Mouse (Mus musculus) embryonic facial prominence, embryonic 11.5 days (tissue): ENCODE measurements around the gene Bsdc1. TPM values are rescaled to one million over a fixed set of nuclear protein-coding genes. Genes with fewer than 3 reads are reported as not detected.

ENCODE experiments used
- ATAC-seq: fragments of 200-750 bp; cut with Nextera tagmentation; replicated peaks from 2 replicates; pipeline ENCODE4 v1.8.0; 2017; ENCODE audit warnings: low read depth; ENCODE audit not compliant: insufficient number of reproducible peaks, low FRiP score, low TSS enrichment
- DNase-seq: peaks from one replicate; pipeline ENCODE4 v3.0.0-alpha.2; 2015; ENCODE audit warnings: low spot score
- H3K27ac ChIP-seq: fragments of 300-500 bp; sonication (generic); replicated peaks from 2 replicates; pipeline ENCODE4 v1.5.1; 2014; ENCODE audit warnings: mild to moderate bottlenecking, low read depth, low read length, control low read depth
- H3K27me3 ChIP-seq: fragments of 300-500 bp; sonication (generic); 2 replicates; pipeline ENCODE4 v1.6.1; 2014; ENCODE audit warnings: mild to moderate bottlenecking, low read length, moderate library complexity, mixed read lengths; ENCODE audit not compliant: control insufficient read depth, insufficient read depth
- H3K36me3 ChIP-seq: fragments of 300-500 bp; sonication (generic); replicated peaks from 2 replicates; pipeline ENCODE4 v1.6.1; 2014; ENCODE audit warnings: low read depth, mild to moderate bottlenecking, low read length, moderate library complexity, mixed read lengths; ENCODE audit not compliant: control insufficient read depth, insufficient read depth
- H3K4me1 ChIP-seq: fragments of 300-500 bp; sonication (generic); 2 replicates; pipeline ENCODE4 v1.6.1; 2014; ENCODE audit warnings: low read length, mixed read lengths; ENCODE audit not compliant: control insufficient read depth, insufficient read depth
- H3K4me2 ChIP-seq: fragments of 300-500 bp; sonication (generic); 2 replicates; pipeline ENCODE4 v1.6.1; 2014; ENCODE audit warnings: low read depth, mild to moderate bottlenecking, control low read depth, low read length, moderate library complexity
- H3K4me3 ChIP-seq: fragments of 300-500 bp; sonication (generic); 2 replicates; pipeline ENCODE4 v1.5.1; 2014; ENCODE audit warnings: low read depth, low read length, control low read depth
- H3K9ac ChIP-seq: fragments of 300-500 bp; sonication (generic); replicated peaks from 2 replicates; pipeline ENCODE4 v1.6.1; 2014; ENCODE audit warnings: mild to moderate bottlenecking, control low read depth, low read length
- H3K9me3 ChIP-seq: fragments of 300-500 bp; sonication (generic); replicated peaks from 2 replicates; pipeline ENCODE4 v1.6.1; 2016; ENCODE audit warnings: mild to moderate bottlenecking, low read length, inconsistent platforms, mixed read lengths; ENCODE audit not compliant: control insufficient read depth
- WGBS: fragments of 180-500 bp; shearing (Covaris S2); extraction: QIAGEN DNeasy Blood & Tissue Kit; methylation state at CpG from one replicate; pipeline ENCODE4 v1.1.7; 2014; 5-methylcytosine and 5-hydroxymethylcytosine counted together
- polyA plus RNA-seq: library from polyadenylated mRNA; unstranded; fragments of >200 nt; fragmentation: Nextera tagmentation; extraction: Ambion mirVana; gene quantifications from 2 replicates; pipeline ENCODE4 v1.2.1, GENCODE M21; 2014

Bsdc1 gene
- polyA plus RNA-seq, 1 experiment from 2014 or later = 21.2 TPM

DNA sequence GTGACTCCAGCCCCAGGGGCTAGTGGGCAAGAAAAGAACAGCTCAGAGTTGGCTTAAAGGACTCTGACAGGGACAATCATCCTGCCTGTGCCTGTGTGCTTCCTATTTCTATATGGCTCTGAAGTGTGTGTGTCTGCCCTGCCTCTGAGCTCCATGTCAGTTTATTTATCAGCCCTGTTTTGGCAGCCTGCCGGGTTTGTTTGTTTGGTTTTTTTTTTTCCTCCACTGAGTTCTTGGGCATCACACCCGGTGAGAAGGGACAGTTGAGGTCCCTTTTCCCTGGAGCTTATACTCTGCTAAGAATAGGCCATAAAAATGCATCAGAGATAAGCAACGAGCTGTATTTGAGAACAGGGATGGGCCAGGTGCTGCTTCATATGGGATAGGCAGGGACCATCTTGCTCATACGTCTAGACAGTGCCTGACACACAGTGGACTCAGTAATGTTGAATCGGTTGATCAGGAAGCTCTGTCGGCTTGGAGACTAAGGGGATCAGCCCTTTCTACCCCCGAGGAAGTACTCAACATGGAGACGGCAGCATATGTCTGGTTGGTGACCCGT is 41.0 kb downstream of the Bsdc1 start:
- ATAC-seq (no peak), DNase-seq (no peak)
- H3K4me1 ChIP-seq = no peaks in the 10 kb centered on the region
- H3K4me3 ChIP-seq = no peak overlapping the region
- no peaks in the 10 kb centered on the region for H3K27me3 ChIP-seq
- no peaks in the 10 kb centered on the region for H3K9me3 ChIP-seq
- 71% methylated on average over 9 of the region's 9 CpGs for WGBS
- H3K36me3 ChIP-seq = no peaks in the 10 kb centered on the region
- H3K4me2 ChIP-seq = no peak overlapping the region
- no peak overlapping the region for H3K9ac ChIP-seq
- H3K27ac ChIP-seq = no peak overlapping the region

DNA sequence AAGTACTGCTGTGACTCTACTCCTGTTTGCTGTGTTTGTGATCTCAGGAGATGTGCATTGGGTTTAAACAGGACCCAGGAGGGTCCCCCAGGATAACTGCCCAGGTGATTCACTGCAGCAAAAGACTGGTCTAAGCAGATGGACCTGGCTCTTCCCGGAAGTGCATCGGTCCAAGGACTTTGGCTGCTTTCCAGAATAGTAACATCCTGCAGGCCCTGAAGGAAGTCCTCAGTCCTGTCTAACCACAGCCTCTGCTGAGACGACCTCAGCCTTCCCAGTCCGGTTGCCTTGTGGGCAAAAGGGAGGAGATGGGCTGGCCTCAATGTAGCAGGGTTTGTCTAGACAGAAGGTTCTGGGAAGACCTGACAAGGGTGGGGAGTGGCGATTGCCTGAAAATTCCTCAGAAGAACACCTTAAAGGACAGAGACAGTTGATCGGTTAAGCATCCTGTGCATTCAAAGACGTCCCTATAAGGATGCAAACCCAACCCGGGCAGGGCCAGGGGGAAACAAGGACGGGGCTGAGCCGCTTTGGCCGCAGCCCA is 41.6 kb downstream of the Bsdc1 start:
- DNase-seq (no peak), ATAC-seq (no peak)
- no peaks in the 10 kb centered on the region for H3K36me3 ChIP-seq
- H3K9me3 ChIP-seq = no peaks in the 10 kb centered on the region
- WGBS = 69% methylated on average over 11 of the region's 11 CpGs
- no peak overlapping the region for H3K27ac ChIP-seq
- H3K27me3 ChIP-seq = no peaks in the 10 kb centered on the region
- H3K9ac ChIP-seq = no peak overlapping the region
- no peak overlapping the region for H3K4me3 ChIP-seq
- H3K4me2 ChIP-seq = no peak overlapping the region
- H3K4me1 ChIP-seq = no peaks in the 10 kb centered on the region

DNA sequence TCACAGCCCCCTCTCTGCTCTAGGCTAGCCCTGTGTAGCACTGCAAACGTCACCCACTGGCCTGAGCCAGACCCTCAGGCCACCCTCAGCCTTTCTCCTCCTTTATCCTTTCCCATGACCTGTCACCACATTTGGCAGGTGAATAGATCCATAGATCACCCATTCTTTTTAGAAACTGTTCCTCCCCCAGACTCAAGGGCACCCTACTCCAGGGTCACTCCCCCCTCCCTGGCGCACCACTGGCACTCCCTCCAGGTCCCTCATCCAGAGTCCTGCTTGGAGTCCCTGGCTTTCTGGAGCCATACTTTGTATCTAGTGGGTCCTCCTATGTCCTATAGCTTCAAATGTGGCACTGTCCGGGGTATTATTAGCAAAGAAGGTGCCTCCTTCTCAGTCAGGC is 44.1 kb downstream of the Bsdc1 start:
- DNase-seq (no peak), ATAC-seq (no peak)
- Histone ChIP-seq H3K9me3 (no peaks in the 10 kb centered on the region), H3K27me3 (no peaks in the 10 kb centered on the region), H3K4me1 (no peaks in the 10 kb centered on the region), H3K4me2 (no peak overlapping the region), H3K27ac (no peak overlapping the region), H3K4me3 (no peak overlapping the region), H3K36me3 (no peaks in the 10 kb centered on the region), H3K9ac (no peak overlapping the region)
- WGBS = 83% methylated on average over 3 of the region's 3 CpGs

DNA sequence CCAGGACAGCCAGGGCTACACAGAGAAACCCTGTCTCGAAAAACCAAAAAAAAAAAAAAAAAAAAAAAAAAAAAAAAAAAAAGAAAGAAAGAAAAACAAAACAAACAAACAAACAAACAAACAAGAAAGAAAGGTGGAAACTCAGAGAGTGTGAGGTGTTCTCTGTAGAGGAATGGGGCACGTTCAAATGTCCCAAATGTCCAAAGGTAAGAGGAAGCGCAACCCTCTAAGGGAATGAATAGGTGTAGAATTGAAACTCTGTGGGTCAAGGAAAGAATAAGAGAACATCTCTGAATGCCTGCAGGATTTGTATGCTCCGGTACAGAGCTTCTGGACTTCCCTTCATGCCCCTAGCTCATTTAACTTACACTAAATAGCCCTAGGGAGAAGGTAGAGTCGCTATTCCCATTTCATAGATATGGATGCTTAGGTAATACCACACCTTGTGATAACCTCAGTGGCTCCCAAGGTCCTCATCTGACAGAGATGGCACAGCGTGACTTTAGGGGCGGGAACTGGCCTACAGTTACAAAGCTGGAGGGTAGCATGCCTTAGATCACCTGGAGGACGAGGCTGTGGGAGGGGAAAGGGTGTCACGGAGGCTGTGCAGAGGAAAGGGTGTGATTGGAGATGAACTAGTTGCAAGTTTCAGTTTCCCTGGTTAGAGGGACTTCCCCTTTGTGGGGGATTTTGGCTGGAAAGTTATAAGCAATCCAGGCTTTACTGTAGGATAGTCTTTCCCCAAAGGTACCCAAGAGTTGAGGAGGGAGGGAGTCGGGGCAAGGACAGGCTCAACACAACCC is 46.3 kb downstream of the Bsdc1 start:
- Histone ChIP-seq H3K27ac (no peak overlapping the region), H3K4me2 (no peak overlapping the region), H3K27me3 (no peaks in the 10 kb centered on the region), H3K9me3 (no peaks in the 10 kb centered on the region), H3K9ac (no peak overlapping the region), H3K4me1 (no peaks in the 10 kb centered on the region), H3K4me3 (no peak overlapping the region), H3K36me3 (no peaks in the 10 kb centered on the region)
- 60% methylated on average over 9 of the region's 10 CpGs for WGBS
- ATAC-seq (no peak), DNase-seq (no peak)

DNA sequence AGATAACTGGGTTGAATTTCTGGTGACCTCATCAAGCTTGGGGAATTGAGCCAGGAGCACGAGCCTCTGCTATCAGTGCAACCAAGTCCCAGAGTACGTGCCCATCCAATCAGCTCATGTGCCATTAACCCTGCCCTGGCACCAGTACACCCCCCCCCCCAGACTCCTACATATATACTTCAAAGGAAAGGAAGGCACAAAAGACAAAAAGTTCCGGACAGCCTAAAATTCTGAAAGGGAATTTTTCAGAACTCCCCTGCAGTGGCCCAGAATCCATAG is 46.8 kb downstream of the Bsdc1 start:
- DNase-seq (no peak), ATAC-seq (no peak)
- no peaks in the 10 kb centered on the region for H3K9me3 ChIP-seq
- H3K27ac ChIP-seq = no peak overlapping the region
- H3K4me2 ChIP-seq = no peak overlapping the region
- no peaks in the 10 kb centered on the region for H3K36me3 ChIP-seq
- H3K27me3 ChIP-seq = no peaks in the 10 kb centered on the region
- H3K9ac ChIP-seq = no peak overlapping the region
- WGBS = 75% methylated on average over 3 of the region's 3 CpGs
- no peak overlapping the region for H3K4me3 ChIP-seq
- H3K4me1 ChIP-seq = no peaks in the 10 kb centered on the region; the same call in 1 of the 2 replicates

DNA sequence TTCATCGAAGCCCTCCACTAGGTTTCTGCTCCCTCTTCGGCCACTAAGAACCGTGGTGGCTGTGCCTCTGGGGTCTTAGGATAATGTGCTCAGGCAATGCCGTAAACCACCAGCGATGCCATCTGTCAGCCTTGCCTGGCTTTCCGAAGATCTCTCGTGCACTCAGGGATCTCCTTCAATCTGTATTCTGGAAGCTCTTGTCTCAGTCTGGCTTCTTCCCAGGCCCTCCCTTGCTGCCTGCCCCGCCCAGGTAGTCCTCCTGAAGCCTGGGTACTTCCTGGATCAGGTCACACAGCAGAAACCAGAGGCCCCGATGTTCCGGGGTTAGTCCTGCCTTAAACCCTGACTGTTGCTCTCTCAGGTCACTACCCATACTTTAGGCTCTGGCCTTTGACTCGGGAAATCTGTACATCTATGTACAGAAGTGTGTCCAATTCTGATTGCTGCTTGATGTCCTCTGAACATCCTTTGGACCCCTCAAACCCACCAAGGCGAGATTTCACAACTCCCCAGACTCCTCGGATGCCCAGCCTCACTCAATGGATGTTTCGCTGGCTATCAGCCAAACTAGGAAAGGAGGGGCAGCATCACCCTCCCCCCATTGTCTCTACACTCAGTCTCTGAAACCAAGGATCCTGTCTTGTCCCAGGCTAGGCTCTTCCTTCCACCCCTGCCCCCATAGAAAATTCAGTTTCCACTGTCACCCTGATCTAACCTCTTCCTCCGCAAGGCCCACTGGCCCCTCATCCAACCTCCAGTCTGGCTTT is 47.6 kb downstream of the Bsdc1 start:
- no peak overlapping the region for H3K27ac ChIP-seq
- WGBS = 70% methylated on average over 15 of the region's 15 CpGs

DNA sequence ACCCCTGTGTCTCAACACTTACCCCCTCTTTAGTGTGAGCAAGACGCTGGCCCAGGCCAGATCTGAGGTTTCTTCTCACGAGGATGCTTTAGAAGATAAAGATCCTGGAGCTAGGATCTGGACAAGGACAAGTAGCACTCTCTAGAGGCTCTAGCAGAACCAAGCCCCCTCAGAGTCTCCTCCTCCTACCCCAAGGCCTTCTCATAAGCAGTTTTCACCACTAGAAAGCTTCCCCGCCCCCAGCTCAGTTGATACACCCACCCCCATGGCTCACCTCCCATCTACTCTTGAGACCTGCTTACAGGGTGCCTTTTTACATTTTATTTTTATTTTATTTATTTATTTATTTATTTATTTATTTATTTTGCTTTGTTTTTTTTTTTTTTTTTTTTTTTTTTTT is 48.3 kb downstream of the Bsdc1 start:
- Histone ChIP-seq H3K9me3 (no peaks in the 10 kb centered on the region), H3K36me3 (no peaks in the 10 kb centered on the region), H3K27ac (no peak overlapping the region), H3K4me1 (no peaks in the 10 kb centered on the region; the same call in 1 of the 2 replicates), H3K27me3 (no peaks in the 10 kb centered on the region), H3K9ac (no peak overlapping the region), H3K4me2 (no peak overlapping the region), H3K4me3 (no peak overlapping the region)
- DNase-seq (no peak), ATAC-seq (no peak)
- WGBS = 63% methylated on average over 3 of the region's 3 CpGs

More for the DNA sequence above, 47.6 kb downstream of the Bsdc1 start:
- DNase-seq = no peak
- Histone ChIP-seq H3K27me3 (no peaks in the 10 kb centered on the region), H3K4me2 (no peak overlapping the region), H3K9ac (no peak overlapping the region), H3K4me3 (no peak overlapping the region), H3K4me1 (no peaks in the 10 kb centered on the region; the same call in 1 of the 2 replicates), H3K36me3 (no peaks in the 10 kb centered on the region), H3K9me3 (no peaks in the 10 kb centered on the region)
- ATAC-seq = no peak
